Mouse (Mus musculus) heart, adult 2 months (tissue): ENCODE results near the gene Pdhx.

Source experiments
- CTCF ChIP-seq: fragments of 200-600 bp; IDR thresholded peaks from 2 replicates; pipeline ENCODE4 v1.8.1; 2022; ENCODE audit warnings: antibody characterized with exemption, mild to moderate bottlenecking, moderate library complexity
- POLR2A ChIP-seq: fragments of 200-500 bp; IDR thresholded peaks from 2 replicates; pipeline ENCODE4 v1.6.1; 2011; ENCODE audit warnings: mild to moderate bottlenecking, low read depth, low read length, control low read depth; ENCODE audit not compliant: insufficient read depth

DNA sequence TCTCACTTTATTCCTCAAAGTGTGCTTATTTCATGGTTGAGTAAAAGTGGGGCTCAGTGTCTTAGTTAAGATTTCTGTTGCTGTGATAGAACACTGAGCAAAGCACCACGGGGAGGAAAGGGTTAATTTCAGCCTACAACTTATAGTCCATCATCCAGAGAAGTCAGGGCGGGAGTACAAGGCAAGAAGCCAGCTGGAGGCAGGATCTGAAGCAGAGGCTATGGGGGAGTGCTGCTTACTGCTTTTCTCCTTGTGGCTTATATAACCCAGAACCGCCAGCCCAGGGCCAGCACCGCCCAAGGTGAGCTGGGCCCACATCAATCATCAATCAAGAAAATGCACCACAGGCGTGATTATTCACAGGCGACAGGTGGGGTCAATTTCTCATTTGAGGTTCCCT is 7.8 kb upstream of the Pdhx start:
- TF ChIP-seq POLR2A (no peak), CTCF (no peak)
